Mouse (Mus musculus) hindbrain, embryonic 12.5 days (tissue): ENCODE results near the gene Pip4k2a. TPM values are rescaled to one million over a fixed set of nuclear protein-coding genes. Genes with fewer than 3 reads are reported as not detected.
A peak's percentile ranks its signal among the peaks of the same experiment; 100 is the strongest.

Source experiments
- ATAC-seq: fragments of 200-750 bp; cut with Nextera tagmentation; 2 replicates; pipeline ENCODE4 v1.8.0; 2017; ENCODE audit warnings: moderate TSS enrichment; ENCODE audit not compliant: low FRiP score
- H3K27ac ChIP-seq: fragments of 300-500 bp; sonication (generic); 2 replicates; pipeline ENCODE4 v1.5.1; 2016; ENCODE audit warnings: mild to moderate bottlenecking
- H3K27me3 ChIP-seq: fragments of 300-500 bp; sonication (generic); 2 replicates; pipeline ENCODE4 v1.6.1; 2016; ENCODE audit warnings: mild to moderate bottlenecking
- H3K36me3 ChIP-seq: fragments of 300-500 bp; sonication (generic); 2 replicates; pipeline ENCODE4 v1.6.1; 2016; ENCODE audit warnings: mild to moderate bottlenecking
- H3K4me1 ChIP-seq: fragments of 300-500 bp; sonication (generic); 2 replicates; pipeline ENCODE4 v1.6.1; 2016
- H3K4me2 ChIP-seq: fragments of 300-500 bp; sonication (generic); replicated peaks from 2 replicates; pipeline ENCODE4 v1.6.1; 2016; ENCODE audit warnings: mild to moderate bottlenecking
- H3K4me3 ChIP-seq: fragments of 300-500 bp; sonication (generic); 2 replicates; pipeline ENCODE4 v1.5.1; 2016; ENCODE audit warnings: mild to moderate bottlenecking
- H3K9ac ChIP-seq: fragments of 300-500 bp; sonication (generic); 2 replicates; pipeline ENCODE4 v1.6.1; 2016; ENCODE audit warnings: mild to moderate bottlenecking, moderate library complexity
- H3K9me3 ChIP-seq: fragments of 300-500 bp; sonication (generic); replicated peaks from 2 replicates; pipeline ENCODE4 v1.6.1; 2016; ENCODE audit warnings: mild to moderate bottlenecking
- whole genome bisulfite sequencing: fragments of 180-500 bp; shearing (Covaris S2); methylation state at CpG from one replicate; pipeline ENCODE4 v1.1.7; 2016; 5-methylcytosine and 5-hydroxymethylcytosine counted together
- polyA plus RNA-seq: library from polyadenylated mRNA; unstranded; fragments of >200 nt; fragmentation: Nextera tagmentation; extraction: Ambion mirVana; gene quantifications from 2 replicates; pipeline ENCODE4 v1.2.1, GENCODE M21; 2016

Gene Pip4k2a
- polyA plus RNA-seq, 1 experiment from 2014 or later = 12.5 TPM

DNA sequence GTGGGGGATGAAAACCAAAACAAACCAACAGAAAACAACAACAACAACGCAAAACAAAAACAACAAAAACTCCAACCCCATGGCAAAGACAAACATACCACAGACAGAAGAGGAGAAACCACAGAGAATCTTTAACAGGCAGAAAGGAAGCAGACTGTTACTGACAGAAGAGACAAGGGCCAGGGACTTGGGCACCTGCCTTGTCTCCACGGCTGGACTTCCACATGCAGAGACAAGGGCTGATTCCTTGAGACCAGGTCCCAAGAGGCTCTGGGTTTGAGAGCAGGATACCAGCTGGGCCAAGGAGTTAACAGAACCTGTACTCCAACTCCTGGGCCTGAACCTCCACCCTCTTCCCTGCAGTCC is 81.9 kb downstream of the Pip4k2a start:
- H3K4me1 ChIP-seq = peaks cover 10% of the 10 kb centered on the region
- H3K4me3 ChIP-seq = no peak overlapping the region
- no peaks in the 10 kb centered on the region for H3K9me3 ChIP-seq
- 65% methylated on average over 2 of the region's 2 CpGs for WGBS
- no peaks in the 10 kb centered on the region for H3K27me3 ChIP-seq
- no peaks in the 10 kb centered on the region for H3K36me3 ChIP-seq
- no peak overlapping the region for H3K9ac ChIP-seq
- H3K4me2 ChIP-seq = no peak overlapping the region
- no peak overlapping the region for H3K27ac ChIP-seq
- ATAC-seq = no peak

DNA sequence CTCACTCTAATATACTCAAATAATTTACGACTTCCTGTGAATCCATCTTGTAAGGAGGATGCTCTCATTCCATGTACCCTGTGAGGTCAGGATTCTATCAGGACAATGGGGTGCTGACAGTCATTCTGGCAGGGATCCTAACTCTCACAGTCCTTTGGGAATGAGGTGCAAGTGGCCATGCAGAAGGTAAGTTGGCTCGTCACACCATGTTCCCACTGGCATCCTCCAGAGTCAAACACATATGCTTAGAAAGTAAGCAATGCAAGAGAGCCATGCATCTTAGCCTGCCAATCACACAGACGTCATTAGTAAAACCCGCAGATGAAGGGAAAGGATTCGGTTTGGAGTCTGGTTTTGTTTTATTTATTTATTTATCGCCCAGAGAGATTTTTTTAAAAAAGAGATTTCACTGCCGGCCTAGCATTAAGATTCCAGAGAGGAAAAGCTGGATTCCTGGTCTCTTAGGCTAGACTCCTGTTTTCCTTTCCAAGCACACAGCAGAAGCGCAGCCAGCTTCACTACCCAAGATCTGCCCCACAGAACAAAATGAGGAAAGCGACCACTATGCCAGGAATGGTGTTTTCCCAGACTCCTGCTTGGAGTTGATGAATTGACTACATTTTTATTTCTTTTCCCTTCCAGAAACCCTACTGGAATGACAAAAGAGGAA is 82.4 kb downstream of the Pip4k2a start:
- Histone ChIP-seq H3K4me3 (no peak overlapping the region), H3K9ac (no peak overlapping the region), H3K36me3 (no peaks in the 10 kb centered on the region), H3K4me2 (no peak overlapping the region), H3K27ac (no peak overlapping the region), H3K27me3 (no peaks in the 10 kb centered on the region), H3K4me1 (peaks cover 10% of the 10 kb centered on the region), H3K9me3 (no peaks in the 10 kb centered on the region)
- ATAC-seq = no peak
- WGBS = 77% methylated on average over 9 of the region's 9 CpGs

DNA sequence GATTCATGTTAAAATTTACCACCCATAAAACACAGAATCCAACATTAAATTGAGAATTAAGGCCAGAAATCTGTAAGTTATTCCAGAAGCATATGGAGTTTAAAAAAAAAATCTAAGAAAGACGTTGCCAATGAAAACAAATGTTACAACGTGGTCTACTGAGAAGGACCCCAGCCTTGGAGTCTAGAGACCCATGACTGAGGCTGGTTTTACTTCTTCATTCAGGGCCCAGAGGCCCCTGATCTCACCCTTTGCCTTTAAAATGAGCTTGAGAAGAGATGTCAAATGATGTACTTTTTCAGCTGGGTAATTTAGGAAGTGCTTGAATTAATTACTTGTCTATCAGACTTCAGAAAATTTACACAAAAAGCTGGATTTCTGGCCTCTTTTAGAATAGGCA is 83.2 kb downstream of the Pip4k2a start:
- H3K27me3 ChIP-seq = no peaks in the 10 kb centered on the region
- H3K4me3 ChIP-seq = no peak overlapping the region
- H3K27ac ChIP-seq = no peak overlapping the region
- no peak overlapping the region for H3K9ac ChIP-seq
- peaks cover 8% of the 10 kb centered on the region for H3K4me1 ChIP-seq
- no peak overlapping the region for H3K4me2 ChIP-seq
- no peak for ATAC-seq
- WGBS = 83% methylated on average over 2 of the region's 2 CpGs
- H3K36me3 ChIP-seq = no peaks in the 10 kb centered on the region
- H3K9me3 ChIP-seq = no peaks in the 10 kb centered on the region

DNA sequence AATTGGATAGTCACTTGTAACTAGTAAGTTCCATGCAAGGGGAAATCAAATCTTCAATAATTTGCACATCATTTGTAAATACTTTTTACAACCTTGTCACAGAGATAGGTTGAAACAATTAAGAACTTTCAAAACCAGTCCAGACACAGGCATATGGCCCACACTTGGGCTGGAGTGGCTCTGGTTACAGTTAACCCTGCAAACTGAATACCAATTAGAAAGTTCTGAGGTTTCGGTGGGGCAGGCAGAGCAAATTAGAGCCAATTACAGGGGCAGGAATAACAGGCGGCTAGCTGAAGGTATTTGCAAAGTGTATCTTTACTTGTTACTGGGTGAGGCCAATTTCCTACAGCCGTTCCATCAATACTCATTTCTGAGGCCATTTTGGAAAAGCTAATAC is 84.3 kb downstream of the Pip4k2a start:
- Histone ChIP-seq H3K4me3 (no peak overlapping the region), H3K27ac (no peak overlapping the region), H3K27me3 (no peaks in the 10 kb centered on the region), H3K36me3 (no peaks in the 10 kb centered on the region), H3K9ac (no peak overlapping the region), H3K4me2 (no peak overlapping the region), H3K4me1 (peaks cover 5% of the 10 kb centered on the region), H3K9me3 (no peaks in the 10 kb centered on the region)
- 73% methylated on average over 3 of the region's 3 CpGs for WGBS
- no peak for ATAC-seq

DNA sequence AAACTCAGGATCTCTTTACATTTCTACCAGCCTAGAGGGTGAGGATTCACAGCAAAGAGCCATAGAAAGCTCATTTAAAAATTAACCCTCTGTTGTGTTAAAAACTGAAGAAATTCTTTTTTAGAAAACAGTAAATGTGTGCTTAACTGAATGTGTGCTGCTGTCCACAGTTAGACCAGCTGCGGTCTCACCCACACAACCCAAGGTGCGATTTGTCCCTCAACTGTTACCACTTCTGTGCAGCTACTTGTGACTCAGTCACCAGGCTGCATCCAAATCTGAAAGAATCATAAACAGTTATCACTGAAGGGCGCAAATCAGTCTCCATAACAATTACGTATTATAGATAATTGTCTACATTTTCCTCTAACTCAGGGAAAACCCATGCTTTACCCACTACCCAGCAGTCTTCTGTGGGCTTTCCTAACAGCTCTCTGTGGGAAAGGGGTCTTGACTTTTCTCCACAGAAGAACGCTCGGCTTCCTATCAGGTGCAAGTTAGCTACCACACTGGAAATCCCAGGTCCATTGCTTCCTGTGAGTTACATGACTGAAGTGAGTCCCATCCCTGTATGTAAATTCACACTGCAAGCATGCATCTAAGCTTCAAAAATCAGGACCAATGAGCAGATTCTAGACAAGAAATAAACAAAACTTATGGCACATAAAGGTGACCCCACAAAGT is 86.5 kb downstream of the Pip4k2a start:
- Histone ChIP-seq H3K9ac (no peak overlapping the region), H3K4me1 (peaks cover 7% of the 10 kb centered on the region), H3K27me3 (no peaks in the 10 kb centered on the region), H3K27ac (no peak overlapping the region), H3K4me3 (no peak overlapping the region), H3K36me3 (no peaks in the 10 kb centered on the region), H3K4me2 (no peak overlapping the region), H3K9me3 (no peaks in the 10 kb centered on the region)
- WGBS = 91% methylated on average over 6 of the region's 6 CpGs
- no peak for ATAC-seq

DNA sequence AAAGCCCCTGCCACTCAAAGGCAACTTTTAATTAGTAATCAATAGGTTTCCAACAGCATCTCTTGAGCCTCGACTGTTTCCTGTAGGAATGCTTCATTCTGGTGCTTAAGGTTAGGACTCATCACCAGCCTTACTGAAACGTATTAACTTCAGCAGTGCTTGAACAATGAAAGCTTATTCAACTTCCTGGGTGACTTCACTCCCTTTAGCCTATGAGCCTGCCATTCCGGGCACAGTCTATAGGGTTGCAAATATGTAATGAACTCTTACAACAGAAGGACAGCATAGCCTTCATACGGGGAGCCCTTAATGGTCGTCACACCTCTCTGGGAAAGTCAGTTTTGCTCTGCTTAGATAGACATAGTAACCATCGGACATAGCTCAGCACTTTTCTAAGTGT is 87.7 kb downstream of the Pip4k2a start:
- no peaks in the 10 kb centered on the region for H3K27me3 ChIP-seq
- H3K4me1 ChIP-seq = peaks cover 8% of the 10 kb centered on the region; the same call in 1 of the 2 replicates
- H3K36me3 ChIP-seq = no peaks in the 10 kb centered on the region
- no peak overlapping the region for H3K4me2 ChIP-seq
- no peak for ATAC-seq
- WGBS = 80% methylated on average over 6 of the region's 6 CpGs
- no peak overlapping the region for H3K27ac ChIP-seq
- H3K4me3 ChIP-seq = no peak overlapping the region
- H3K9me3 ChIP-seq = no peaks in the 10 kb centered on the region
- H3K9ac ChIP-seq = no peak overlapping the region

DNA sequence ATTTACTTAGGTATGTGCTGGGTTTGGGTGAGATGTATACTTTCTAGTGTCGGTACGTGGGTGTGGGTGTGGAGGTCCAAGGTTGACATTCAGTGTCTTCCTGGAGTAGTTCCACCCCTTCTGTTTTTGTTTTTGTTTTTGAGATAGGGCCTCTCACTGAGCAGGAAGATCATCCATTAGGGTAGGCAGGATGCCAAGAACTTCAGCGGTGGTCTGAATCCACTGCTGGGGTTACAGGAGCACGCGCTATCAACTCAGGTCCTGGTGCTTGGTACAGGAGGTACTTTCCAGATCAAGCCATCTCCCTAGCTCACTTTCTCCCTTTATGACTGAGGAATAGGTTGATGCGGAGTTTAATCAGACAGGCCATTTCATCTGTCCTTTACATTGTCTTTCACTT is 88.2 kb downstream of the Pip4k2a start:
- Histone ChIP-seq H3K9ac (no peak overlapping the region), H3K4me2 (no peak overlapping the region), H3K36me3 (no peaks in the 10 kb centered on the region), H3K9me3 (no peaks in the 10 kb centered on the region), H3K27ac (no peak overlapping the region), H3K4me3 (no peak overlapping the region), H3K4me1 (peaks cover 8% of the 10 kb centered on the region; the same call in 1 of the 2 replicates), H3K27me3 (no peaks in the 10 kb centered on the region)
- no peak for ATAC-seq
- WGBS = 87% methylated on average over 6 of the region's 6 CpGs

DNA sequence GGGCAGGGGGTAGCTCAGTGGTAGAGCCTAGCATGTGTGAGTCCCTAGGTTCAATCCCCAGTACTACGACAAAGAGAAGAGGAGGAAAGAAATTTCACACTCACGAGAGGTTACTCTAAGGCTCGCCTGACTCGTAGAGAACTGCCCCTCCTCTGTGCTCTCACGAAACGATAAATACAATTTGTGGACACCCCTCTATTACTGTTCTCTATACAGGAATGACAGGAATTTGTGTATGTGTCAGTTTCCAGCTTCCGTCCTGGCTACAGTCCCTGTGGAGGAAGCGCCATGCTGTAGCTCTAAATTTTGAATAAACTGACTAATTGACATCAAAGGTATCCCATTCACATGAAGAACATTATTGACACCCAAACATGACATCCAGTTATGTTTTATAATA is 90.7 kb downstream of the Pip4k2a start:
- Histone ChIP-seq H3K4me3 (no peak overlapping the region), H3K9me3 (no peaks in the 10 kb centered on the region), H3K36me3 (no peaks in the 10 kb centered on the region), H3K4me2 (no peak overlapping the region), H3K27me3 (no peaks in the 10 kb centered on the region), H3K4me1 (peaks cover 8% of the 10 kb centered on the region; the same call in 1 of the 2 replicates), H3K27ac (no peak overlapping the region), H3K9ac (no peak overlapping the region)
- WGBS = 54% methylated on average over 8 of the region's 8 CpGs
- ATAC-seq = no peak

DNA sequence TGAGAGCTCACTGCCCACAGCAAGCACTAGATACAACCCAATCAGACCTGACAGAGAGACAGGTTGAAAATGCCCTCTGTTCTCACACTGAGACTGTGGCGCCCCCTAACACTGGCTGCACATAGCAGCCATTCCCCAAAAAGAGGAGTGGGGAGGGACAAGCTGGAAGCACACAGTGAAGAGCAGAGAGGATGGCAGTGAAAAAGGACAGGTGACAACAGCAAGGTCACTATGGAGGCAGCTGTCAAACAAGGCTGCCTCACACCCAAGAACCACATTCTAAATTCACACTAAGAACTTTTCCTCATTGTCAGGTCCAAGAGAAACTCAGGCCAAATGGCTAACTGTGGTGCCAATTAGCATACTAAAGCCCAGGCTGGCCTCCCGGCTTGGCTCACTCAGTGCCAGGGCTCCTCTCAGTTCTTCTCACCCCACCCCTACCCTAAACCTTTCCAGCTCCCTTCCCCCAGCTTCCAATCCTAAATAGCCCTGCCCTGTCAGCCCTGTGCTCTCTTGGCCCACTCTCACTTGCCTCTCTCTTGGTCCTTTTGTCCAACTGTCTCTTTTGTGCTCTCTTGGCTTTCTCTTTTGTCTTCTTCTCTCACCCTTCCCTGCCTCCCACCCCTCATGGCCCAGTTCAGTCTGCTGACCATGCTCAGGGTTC is 91.4 kb downstream of the Pip4k2a start:
- Histone ChIP-seq H3K4me2 (no peak overlapping the region), H3K4me1 (peaks cover 8% of the 10 kb centered on the region; the same call in 1 of the 2 replicates), H3K27ac (no peak overlapping the region), H3K9ac (no peak overlapping the region), H3K4me3 (no peak overlapping the region), H3K36me3 (no peaks in the 10 kb centered on the region), H3K9me3 (no peaks in the 10 kb centered on the region), H3K27me3 (no peaks in the 10 kb centered on the region)
- ATAC-seq = peak; percentile 57; the same call in 1 of the 2 replicates
- WGBS = 23% methylated on average over 2 of the region's 2 CpGs

DNA sequence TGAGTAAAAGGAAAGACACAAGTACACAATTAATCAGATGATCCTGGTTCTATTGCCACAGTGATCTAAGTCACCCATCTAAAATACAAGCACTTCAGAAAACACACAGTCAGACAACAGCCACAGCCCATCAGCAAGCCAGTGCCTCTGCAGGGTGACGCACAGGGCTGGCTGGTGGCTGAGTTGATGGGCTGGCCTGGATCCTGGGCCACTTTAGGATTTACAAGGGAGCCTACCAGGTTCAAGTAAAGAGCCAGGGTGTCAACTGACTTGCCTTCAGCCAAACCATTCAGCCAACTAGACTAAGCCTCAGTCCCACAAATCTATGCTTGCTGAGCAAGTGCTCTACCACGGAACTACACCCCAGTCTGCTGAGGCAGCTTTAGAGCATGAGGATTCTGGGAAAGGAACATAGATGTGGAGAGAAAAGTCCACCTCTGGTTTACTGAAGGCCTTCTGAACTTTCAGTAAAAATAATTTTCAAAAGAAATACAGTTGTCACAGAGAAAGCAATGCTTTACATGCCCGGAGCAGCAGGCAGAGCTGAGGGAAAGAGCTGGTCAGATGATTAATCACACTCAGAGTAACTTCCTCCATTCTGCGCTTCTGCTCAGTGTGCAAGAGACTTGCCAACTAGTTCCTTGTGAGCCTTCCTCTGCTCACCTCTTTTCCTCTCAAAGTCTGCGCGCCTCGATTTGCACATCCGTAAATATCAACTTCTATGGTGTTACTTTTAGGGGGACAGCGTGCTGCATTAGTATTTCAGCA is 94.4 kb downstream of the Pip4k2a start:
- no peak overlapping the region for H3K4me3 ChIP-seq
- H3K27me3 ChIP-seq = no peaks in the 10 kb centered on the region
- no peak overlapping the region for H3K4me2 ChIP-seq
- no peaks in the 10 kb centered on the region for H3K36me3 ChIP-seq
- peaks cover 8% of the 10 kb centered on the region; the same call in 1 of the 2 replicates for H3K4me1 ChIP-seq
- H3K9ac ChIP-seq = no peak overlapping the region
- ATAC-seq = no peak
- WGBS = 90% methylated on average over 9 of the region's 9 CpGs
- no peak overlapping the region for H3K27ac ChIP-seq
- no peaks in the 10 kb centered on the region for H3K9me3 ChIP-seq

DNA sequence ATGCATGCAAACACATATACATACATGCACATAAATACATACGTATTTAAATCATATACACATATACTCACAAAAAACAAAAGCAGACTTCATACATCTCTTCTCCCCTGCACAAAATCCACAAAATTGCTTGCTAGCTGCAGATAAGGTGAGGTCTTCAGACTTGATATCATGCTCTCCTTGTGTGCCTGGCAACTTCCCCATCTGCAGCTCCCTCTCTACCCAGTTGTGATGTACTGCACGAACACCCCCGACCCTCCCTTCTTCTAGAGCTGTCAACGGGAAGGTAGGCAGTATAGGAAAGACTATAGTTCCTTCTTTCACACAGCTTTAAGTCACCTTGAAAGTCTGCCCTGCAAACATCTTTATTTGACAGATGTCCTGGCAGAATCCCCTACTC is 96.8 kb downstream of the Pip4k2a start:
- WGBS = 91% methylated on average over 4 of the region's 4 CpGs

DNA sequence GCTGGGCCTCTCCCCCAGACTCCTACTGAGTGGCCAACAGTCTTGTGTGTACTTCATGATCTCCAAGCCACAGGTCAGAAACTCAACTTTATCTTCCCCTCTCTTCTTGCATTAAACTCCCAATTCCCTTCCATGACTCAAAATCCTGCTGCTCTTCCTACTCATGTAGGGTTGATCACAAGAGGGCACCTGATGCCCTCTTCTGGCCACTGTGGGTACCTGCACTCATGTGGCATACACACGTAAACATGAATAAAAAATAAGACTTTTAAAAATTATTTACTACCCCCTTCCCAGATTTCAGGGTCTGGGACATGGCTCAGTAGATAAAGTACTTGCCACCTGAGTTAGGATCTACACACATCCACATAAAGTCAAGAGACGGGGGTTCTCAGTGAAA is 97.3 kb downstream of the Pip4k2a start:
- H3K27ac ChIP-seq = no peak overlapping the region
- no peak for ATAC-seq
- H3K9ac ChIP-seq = no peak overlapping the region
- WGBS = 95% methylated on average over 2 of the region's 2 CpGs
- H3K4me3 ChIP-seq = no peak overlapping the region
- no peaks in the 10 kb centered on the region for H3K9me3 ChIP-seq
- no peak overlapping the region for H3K4me2 ChIP-seq
- H3K36me3 ChIP-seq = no peaks in the 10 kb centered on the region
- peaks cover 7% of the 10 kb centered on the region; the same call in 1 of the 2 replicates for H3K4me1 ChIP-seq
- H3K27me3 ChIP-seq = no peaks in the 10 kb centered on the region

More for the DNA sequence above, 96.8 kb downstream of the Pip4k2a start:
- H3K4me2 ChIP-seq = no peak overlapping the region
- H3K27ac ChIP-seq = no peak overlapping the region
- no peak for ATAC-seq
- no peaks in the 10 kb centered on the region for H3K9me3 ChIP-seq
- no peak overlapping the region for H3K4me3 ChIP-seq
- H3K36me3 ChIP-seq = no peaks in the 10 kb centered on the region
- no peaks in the 10 kb centered on the region for H3K27me3 ChIP-seq
- H3K9ac ChIP-seq = no peak overlapping the region
- peaks cover 3% of the 10 kb centered on the region; the same call in 1 of the 2 replicates for H3K4me1 ChIP-seq
